Mouse (Mus musculus) lung, adult 18-20 months (tissue): ENCODE measurements around the gene Plcb3.

Experiments used
- DNase-seq, 2 experiments: peaks; one replicate each; pipeline ENCODE4 v3.0.0; 2022; ENCODE audit warnings: mixed read lengths in 2 of 2

Gene Plcb3

GRCm38 (mm10) chr19:6969665-6970381, 6.4 kb downstream of the Plcb3 start:
- DNase-seq = peak; percentile 68 to 80

- no peak for DNase-seq
These were observed 7.0 kb downstream of the Plcb3 start for GRCm38 (mm10) chr19:6969291-6969664.

- DNase-seq = peak; percentile 62 to 72
These were observed 7.6 kb downstream of the Plcb3 start for GRCm38 (mm10) chr19:6968491-6969271.

- DNase-seq = no peak
These were observed 19.8 kb downstream of the Plcb3 start for GRCm38 (mm10) chr19:6956461-6956860.

GRCm38 (mm10) chr19:6955424-6955823, 20.8 kb downstream of the Plcb3 start:
- no peak for DNase-seq

- peak; percentile 81 to 87 for DNase-seq
These were observed 22.2 kb downstream of the Plcb3 start for GRCm38 (mm10) chr19:6954046-6954445.

- DNase-seq = peak; percentile 89 to 93
These were observed 23.6 kb downstream of the Plcb3 start for GRCm38 (mm10) chr19:6952712-6953037.

- DNase-seq = peak; percentile 85 to 88
These were observed 24.1 kb downstream of the Plcb3 start for GRCm38 (mm10) chr19:6951994-6952711.

GRCm38 (mm10) chr19:6951381-6951968, 24.8 kb downstream of the Plcb3 start:
- DNase-seq = peak; percentile 98

GRCm38 (mm10) chr19:6950613-6951153, 25.6 kb downstream of the Plcb3 start:
- peak; percentile 47 to 48 for DNase-seq

- no peak for DNase-seq
These were observed 26.3 kb downstream of the Plcb3 start for GRCm38 (mm10) chr19:6949951-6950350.

GRCm38 (mm10) chr19:6949532-6949931, 26.7 kb downstream of the Plcb3 start:
- DNase-seq = no peak

- DNase-seq = no peak
These were observed 28.1 kb downstream of the Plcb3 start for GRCm38 (mm10) chr19:6948186-6948585.

- DNase-seq = no peak
These were observed 28.5 kb downstream of the Plcb3 start for GRCm38 (mm10) chr19:6947742-6948141.

- no peak for DNase-seq
These were observed 32.6 kb downstream of the Plcb3 start for GRCm38 (mm10) chr19:6943709-6944108.

GRCm38 (mm10) chr19:6942764-6943163, 33.5 kb downstream of the Plcb3 start:
- no peak for DNase-seq

GRCm38 (mm10) chr19:6942249-6942691, 34.0 kb downstream of the Plcb3 start, which contains the start of gene Gpr137:
Gene Gpr137 (minus strand): TSS chr19:6942480.
- DNase-seq = peak; percentile 98 to 99

GRCm38 (mm10) chr19:6941372-6942248, 34.7 kb downstream of the Plcb3 start, which contains the start of gene Bad:
Gene Bad (plus strand): TSS chr19:6941861.
- DNase-seq = peak; percentile 91 to 94

GRCm38 (mm10) chr19:6940396-6941351, 35.6 kb downstream of the Plcb3 start:
- no peak for DNase-seq
